Mouse (Mus musculus) hindbrain, postnatal 0 days (tissue): Measurements from ENCODE around the gene Nfic. TPM values are rescaled to one million over a fixed set of nuclear protein-coding genes. Genes with fewer than 3 reads are reported as not detected.

ENCODE experiments used
- ATAC-seq: fragments of 200-750 bp; cut with Nextera tagmentation; 2 replicates; pipeline ENCODE4 v1.8.0; 2017; ENCODE audit warnings: mild to moderate bottlenecking, moderate TSS enrichment, moderate library complexity
- DNase-seq: peaks from one replicate; pipeline ENCODE4 v3.0.0-alpha.2; 2015; ENCODE audit warnings: low spot score
- H3K27ac ChIP-seq: fragments of 300-500 bp; sonication (generic); 2 replicates; pipeline ENCODE4 v1.5.1; 2014; ENCODE audit warnings: mild to moderate bottlenecking
- H3K27me3 ChIP-seq: fragments of 300-500 bp; sonication (generic); 2 replicates; pipeline ENCODE4 v1.6.1; 2014; ENCODE audit warnings: low read length, mixed read lengths; ENCODE audit not compliant: insufficient read depth
- H3K36me3 ChIP-seq: fragments of 300-500 bp; sonication (generic); 2 replicates; pipeline ENCODE4 v1.6.1; 2014; ENCODE audit warnings: low read length, mixed read lengths; ENCODE audit not compliant: insufficient read depth
- H3K4me1 ChIP-seq: fragments of 300-500 bp; sonication (generic); 2 replicates; pipeline ENCODE4 v1.6.1; 2014; ENCODE audit warnings: antibody characterized with exemption, low read length, mixed read lengths; ENCODE audit not compliant: insufficient read depth
- H3K4me2 ChIP-seq: fragments of 300-500 bp; sonication (generic); 2 replicates; pipeline ENCODE4 v1.6.1; 2014; ENCODE audit warnings: low read depth, mild to moderate bottlenecking, low read length, moderate library complexity, mixed read lengths
- H3K4me3 ChIP-seq: fragments of 300-500 bp; sonication (generic); 2 replicates; pipeline ENCODE4 v1.5.1; 2014; ENCODE audit warnings: low read length
- H3K9ac ChIP-seq: fragments of 300-500 bp; sonication (generic); replicated peaks from 2 replicates; pipeline ENCODE4 v1.6.1; 2014; ENCODE audit warnings: mild to moderate bottlenecking, low read length, moderate library complexity, mixed read lengths
- H3K9me3 ChIP-seq: fragments of 300-500 bp; sonication (generic); 2 replicates; pipeline ENCODE4 v1.6.1; 2016; ENCODE audit warnings: low read length, mixed read lengths
- CTCF ChIP-seq: IDR thresholded peaks from 2 replicates; pipeline ENCODE4 v1.5.1; 2016; ENCODE audit warnings: antibody characterized with exemption, control low read depth, low read depth
- WGBS: fragments of 180-500 bp; shearing (Covaris S2); extraction: QIAGEN DNeasy Blood & Tissue Kit; methylation state at CpG from one replicate; pipeline ENCODE4 v1.1.7; 2014; 5-methylcytosine and 5-hydroxymethylcytosine counted together
- polyA plus RNA-seq: library from polyadenylated mRNA; unstranded; fragments of >200 nt; fragmentation: Nextera tagmentation; extraction: Ambion mirVana; gene quantifications from 2 replicates; pipeline ENCODE4 v1.2.1, GENCODE M21; 2015
- total RNA-seq: library from RNA; depleted of rRNA; stranded (reverse); fragments of >200 nt; gene quantifications from 2 replicates; pipeline ENCODE4 v1.2.3, GENCODE M21; 2014

The Nfic gene
- total and polyA plus RNA-seq, 2 experiments from 2014 or later, result 26.5 to 33.8 TPM

DNA sequence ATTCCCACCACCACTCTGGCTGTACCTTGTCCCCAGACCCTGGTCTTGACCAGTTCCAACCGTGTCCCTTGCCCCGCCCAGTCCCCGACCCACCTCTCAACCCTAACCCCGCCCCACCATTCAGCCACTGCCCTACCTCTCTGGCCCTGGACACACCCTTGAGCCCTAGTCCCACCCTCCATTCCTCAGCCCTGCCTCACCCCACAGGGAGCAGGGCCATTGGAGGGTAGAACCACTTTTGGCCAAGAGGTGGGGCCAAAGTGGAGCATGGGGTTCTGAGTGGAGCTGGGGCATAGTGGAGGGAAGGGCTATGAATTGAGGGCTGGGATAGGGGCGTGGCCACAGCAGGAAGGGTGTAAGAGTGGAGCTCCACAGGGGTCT is 9.8 kb upstream of the Nfic start:
- no peak for TF ChIP-seq CTCF
- Histone ChIP-seq H3K27me3 (0 out of 2 replicates have a peak, but pooled peaks cover 4% of the 10 kb centered on the region), H3K9me3 (no peaks in the 10 kb centered on the region), H3K4me2 (no peak overlapping the region), H3K9ac (no peak overlapping the region), H3K27ac (no peak overlapping the region), H3K36me3 (peaks cover 12% of the 10 kb centered on the region; the same call in 1 of the 2 replicates), H3K4me1 (no peaks in the 10 kb centered on the region), H3K4me3 (no peak overlapping the region)
- under 1% methylated on average over 5 of the region's 5 CpGs for WGBS
- 0 out of 2 replicates have a peak, but pooled peaks have one; percentile 1 for ATAC-seq
- no peak for DNase-seq

DNA sequence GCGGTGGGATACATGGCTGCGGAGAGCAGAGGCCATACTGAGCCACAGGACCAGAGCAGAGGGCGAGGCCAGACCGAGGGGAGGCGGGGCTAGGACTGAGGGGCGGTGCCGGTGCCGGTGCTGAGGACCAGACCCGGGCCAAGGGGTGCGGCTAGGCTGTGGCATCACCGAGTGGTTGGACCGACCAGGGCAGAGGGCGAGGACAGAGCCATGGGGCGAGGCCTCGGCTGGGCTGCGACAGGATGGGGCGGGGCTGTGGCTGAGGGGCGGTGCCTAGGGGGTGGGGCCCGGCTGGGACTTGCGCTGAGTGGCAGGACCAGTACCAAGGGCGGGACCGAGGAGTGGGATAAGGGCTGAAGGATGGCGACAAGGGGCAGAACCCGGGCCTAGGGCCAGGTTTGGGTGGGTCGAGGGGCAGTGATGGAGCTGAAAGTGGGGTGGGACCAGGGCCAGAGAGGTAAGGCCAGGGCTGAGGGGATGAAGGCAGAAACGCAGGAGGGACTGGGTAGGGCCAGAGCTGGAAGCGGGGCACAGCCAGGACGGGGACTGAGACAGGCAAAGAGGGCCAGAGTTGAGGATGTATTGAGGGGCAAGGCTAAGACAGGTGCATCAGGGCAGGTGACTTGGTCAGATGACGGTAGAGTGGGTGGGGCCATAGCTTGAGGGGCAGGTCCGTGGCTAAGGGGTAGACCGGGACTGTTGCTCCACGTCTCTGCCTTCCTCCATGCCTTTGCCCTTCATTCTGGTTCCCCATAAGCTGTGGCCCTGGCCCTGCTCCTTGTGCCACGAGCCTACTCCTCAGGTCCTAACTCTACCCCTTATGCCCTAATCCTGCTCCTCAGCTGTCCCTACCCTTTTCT is 9.2 kb upstream of the Nfic start:
- Histone ChIP-seq H3K9ac (no peak overlapping the region), H3K36me3 (peaks cover 12% of the 10 kb centered on the region; the same call in 1 of the 2 replicates), H3K9me3 (no peaks in the 10 kb centered on the region), H3K4me1 (no peaks in the 10 kb centered on the region), H3K4me3 (peak overlapping the region; percentile 9; the same call in 1 of the 2 replicates), H3K27me3 (0 out of 2 replicates have a peak, but pooled peaks cover 4% of the 10 kb centered on the region), H3K4me2 (peak overlapping the region; percentile 38), H3K27ac (no peak overlapping the region)
- WGBS, result 7% methylated on average over 31 of the region's 33 CpGs
- ATAC-seq (peak; percentile 74), DNase-seq (peak; percentile 45)
- TF ChIP-seq CTCF, result no peak

DNA sequence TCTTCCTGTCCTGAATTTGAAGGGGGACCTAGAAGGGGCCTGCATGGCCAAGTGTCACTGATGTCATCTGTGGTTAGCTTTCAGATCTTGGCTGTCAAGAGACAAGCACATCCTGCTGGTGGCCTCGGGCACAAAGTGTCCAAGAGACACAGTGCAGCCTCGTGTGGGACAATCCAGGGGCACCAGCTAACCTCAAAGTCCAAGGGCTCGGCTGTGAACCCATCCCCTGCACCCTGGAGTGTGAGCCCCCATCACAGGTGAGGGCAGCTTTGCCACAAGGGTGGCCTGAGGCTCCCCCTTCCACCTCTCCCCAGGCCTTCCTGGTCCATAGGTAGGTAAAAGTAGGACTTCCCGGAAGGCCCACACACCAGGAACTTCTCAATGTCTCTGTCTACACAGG is 8.1 kb upstream of the Nfic start:
- ATAC-seq (no peak), DNase-seq (no peak)
- WGBS, result 61% methylated on average over 4 of the region's 4 CpGs
- H3K27me3 ChIP-seq, result 0 out of 2 replicates have a peak, but pooled peaks cover 4% of the 10 kb centered on the region
- H3K9ac ChIP-seq, result no peak overlapping the region
- TF ChIP-seq CTCF, result no peak
- H3K27ac ChIP-seq, result no peak overlapping the region
- no peak overlapping the region for H3K4me3 ChIP-seq
- H3K9me3 ChIP-seq, result no peaks in the 10 kb centered on the region
- H3K36me3 ChIP-seq, result peaks cover 12% of the 10 kb centered on the region; the same call in 1 of the 2 replicates
- H3K4me1 ChIP-seq, result no peaks in the 10 kb centered on the region
- no peak overlapping the region for H3K4me2 ChIP-seq

DNA sequence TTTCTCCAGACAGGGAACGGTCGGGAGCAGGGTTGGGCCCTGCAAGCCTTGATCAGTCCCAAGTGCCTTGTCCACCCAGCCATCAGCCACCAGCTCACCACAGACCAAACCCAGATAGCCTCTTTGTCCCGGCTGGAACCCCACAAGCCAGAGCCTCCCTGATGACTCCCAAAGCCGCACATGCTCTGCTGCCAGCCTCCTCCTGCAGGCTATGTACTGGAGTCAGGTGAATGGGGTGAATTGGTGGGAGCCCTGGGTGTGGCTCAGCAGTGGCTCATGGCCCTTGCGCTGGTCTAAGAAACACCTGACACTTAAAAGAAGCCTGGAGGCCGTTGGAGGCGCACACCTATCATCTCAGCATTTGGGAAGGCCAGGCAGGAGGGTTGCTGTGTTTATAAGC is 7.5 kb upstream of the Nfic start:
- ATAC-seq (no peak), DNase-seq (no peak)
- no peak overlapping the region for H3K9ac ChIP-seq
- no peak for TF ChIP-seq CTCF
- H3K9me3 ChIP-seq, result no peaks in the 10 kb centered on the region
- no peak overlapping the region for H3K27ac ChIP-seq
- no peaks in the 10 kb centered on the region for H3K4me1 ChIP-seq
- H3K36me3 ChIP-seq, result peaks cover 12% of the 10 kb centered on the region; the same call in 1 of the 2 replicates
- 73% methylated on average over 7 of the region's 7 CpGs for WGBS
- H3K4me2 ChIP-seq, result no peak overlapping the region
- H3K27me3 ChIP-seq, result 0 out of 2 replicates have a peak, but pooled peaks cover 4% of the 10 kb centered on the region
- H3K4me3 ChIP-seq, result no peak overlapping the region

DNA sequence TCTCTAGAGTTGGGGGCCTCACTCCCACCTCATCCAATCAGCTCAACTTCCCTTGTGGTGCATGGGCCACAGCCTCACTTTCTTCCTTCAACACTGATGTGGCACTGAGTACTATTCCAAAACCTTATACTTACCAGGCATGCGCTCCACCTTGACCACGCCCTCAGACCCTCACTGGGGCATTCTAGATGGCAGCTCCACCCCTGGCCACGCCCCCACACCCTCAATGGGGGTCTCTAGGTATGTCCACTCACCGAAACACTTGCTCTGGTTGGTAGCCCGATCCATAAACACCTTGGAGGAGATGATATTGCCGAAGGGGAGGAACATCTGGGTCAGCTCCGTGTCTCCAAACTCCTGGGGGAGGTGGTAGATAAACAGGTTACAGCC is 7.0 kb upstream of the Nfic start:
- no peak for TF ChIP-seq CTCF
- H3K27me3 ChIP-seq, result 0 out of 2 replicates have a peak, but pooled peaks cover 4% of the 10 kb centered on the region
- H3K36me3 ChIP-seq, result peaks cover 10% of the 10 kb centered on the region; the same call in 1 of the 2 replicates
- H3K4me1 ChIP-seq, result no peaks in the 10 kb centered on the region
- H3K9me3 ChIP-seq, result no peaks in the 10 kb centered on the region
- no peak overlapping the region for H3K4me3 ChIP-seq
- ATAC-seq (no peak), DNase-seq (no peak)
- H3K9ac ChIP-seq, result no peak overlapping the region
- WGBS, result 43% methylated on average over 7 of the region's 7 CpGs
- H3K4me2 ChIP-seq, result no peak overlapping the region
- no peak overlapping the region for H3K27ac ChIP-seq

DNA sequence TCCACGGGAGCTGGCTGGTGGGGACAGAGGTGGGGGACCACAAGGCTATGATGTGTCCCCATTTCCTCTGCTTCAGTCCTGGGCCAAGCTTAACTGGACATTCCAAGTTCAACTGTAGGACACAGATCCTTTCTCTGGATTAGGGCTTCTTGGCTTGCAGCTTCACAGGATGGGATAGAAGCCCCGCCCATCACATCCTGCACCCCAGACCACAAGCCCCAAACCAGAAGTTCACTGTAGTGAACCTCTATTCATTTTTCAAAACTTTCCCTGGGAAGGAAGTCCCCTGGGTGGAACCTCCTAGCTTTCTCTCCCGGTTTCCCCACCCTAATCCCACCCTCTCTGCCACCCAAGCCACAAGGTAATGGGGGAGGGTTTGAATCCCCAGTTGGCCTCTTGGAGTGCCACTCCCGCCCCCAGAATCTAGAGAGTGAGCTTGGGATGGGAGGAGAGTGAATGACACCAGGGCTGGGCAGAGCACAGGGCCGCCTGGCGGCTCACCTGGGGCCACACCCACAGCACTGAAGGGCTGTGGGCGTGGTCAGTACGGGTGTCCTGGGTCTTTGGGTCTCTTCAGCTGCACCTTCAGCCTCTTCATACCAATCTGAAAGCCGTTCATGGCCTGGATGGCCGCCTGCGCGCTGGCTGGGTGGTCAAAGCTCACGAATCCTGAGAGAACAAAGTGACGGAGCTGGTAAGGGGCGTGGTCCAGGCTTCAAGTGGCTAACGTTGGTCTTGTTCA is 6.4 kb upstream of the Nfic start:
- H3K4me3 ChIP-seq, result no peak overlapping the region
- H3K27me3 ChIP-seq, result 0 out of 2 replicates have a peak, but pooled peaks cover 4% of the 10 kb centered on the region
- H3K4me2 ChIP-seq, result no peak overlapping the region
- TF ChIP-seq CTCF, result no peak
- no peaks in the 10 kb centered on the region for H3K4me1 ChIP-seq
- DNase-seq (no peak), ATAC-seq (no peak)
- H3K36me3 ChIP-seq, result peaks cover 4% of the 10 kb centered on the region; the same call in 1 of the 2 replicates
- no peak overlapping the region for H3K27ac ChIP-seq
- H3K9me3 ChIP-seq, result no peaks in the 10 kb centered on the region
- WGBS, result 19% methylated on average over 16 of the region's 16 CpGs
- H3K9ac ChIP-seq, result no peak overlapping the region
